Mouse (Mus musculus) lung, embryonic 16.5 days (tissue): Measurements from ENCODE around the gene Pum1. TPM values are rescaled to one million over a fixed set of nuclear protein-coding genes. Genes with fewer than 3 reads are reported as not detected.

Experiments
- ATAC-seq: fragments of 200-750 bp; cut with Nextera tagmentation; 2 replicates; pipeline ENCODE4 v1.8.0; 2017; ENCODE audit warnings: low read depth, mild to moderate bottlenecking, moderate library complexity
- H3K27ac ChIP-seq: fragments of 300-500 bp; sonication (generic); 2 replicates; pipeline ENCODE4 v1.5.1; 2014; ENCODE audit warnings: mild to moderate bottlenecking, control low read depth, low read length
- H3K27me3 ChIP-seq: fragments of 300-500 bp; sonication (generic); 2 replicates; pipeline ENCODE4 v1.6.1; 2014; ENCODE audit warnings: low read depth, low read length, mixed read lengths; ENCODE audit not compliant: control insufficient read depth, insufficient read depth
- H3K36me3 ChIP-seq: fragments of 300-500 bp; sonication (generic); 2 replicates; pipeline ENCODE4 v1.6.1; 2014; ENCODE audit warnings: low read length; ENCODE audit not compliant: control insufficient read depth, insufficient read depth
- H3K4me1 ChIP-seq: fragments of 300-500 bp; sonication (generic); replicated peaks from 2 replicates; pipeline ENCODE4 v1.6.1; 2014; ENCODE audit warnings: low read length, mixed read lengths; ENCODE audit not compliant: control insufficient read depth, insufficient read depth
- H3K4me2 ChIP-seq: fragments of 300-500 bp; sonication (generic); 2 replicates; pipeline ENCODE4 v1.6.1; 2014; ENCODE audit warnings: low read depth, low read length, control low read depth
- H3K4me3 ChIP-seq: fragments of 300-500 bp; sonication (generic); 2 replicates; pipeline ENCODE4 v1.5.1; 2014; ENCODE audit warnings: mild to moderate bottlenecking, low read length, control low read depth
- H3K9ac ChIP-seq: fragments of 300-500 bp; sonication (generic); 2 replicates; pipeline ENCODE4 v1.6.1; 2014; ENCODE audit warnings: low read length, control low read depth
- H3K9me3 ChIP-seq: fragments of 300-500 bp; sonication (generic); 2 replicates; pipeline ENCODE4 v1.6.1; 2016; ENCODE audit warnings: low read length; ENCODE audit not compliant: control insufficient read depth
- WGBS: fragments of 180-500 bp; shearing (Covaris S2); extraction: QIAGEN DNeasy Blood & Tissue Kit; methylation state at CpG from one replicate; pipeline ENCODE4 v1.1.7; 2014; 5-methylcytosine and 5-hydroxymethylcytosine counted together
- polyA plus RNA-seq: library from polyadenylated mRNA; unstranded; fragments of >200 nt; fragmentation: Nextera tagmentation; extraction: Ambion mirVana; gene quantifications from 2 replicates; pipeline ENCODE4 v1.2.1, GENCODE M21; 2015

The Pum1 gene
- polyA plus RNA-seq, 1 experiment from 2014 or later, result 84.2 TPM

DNA sequence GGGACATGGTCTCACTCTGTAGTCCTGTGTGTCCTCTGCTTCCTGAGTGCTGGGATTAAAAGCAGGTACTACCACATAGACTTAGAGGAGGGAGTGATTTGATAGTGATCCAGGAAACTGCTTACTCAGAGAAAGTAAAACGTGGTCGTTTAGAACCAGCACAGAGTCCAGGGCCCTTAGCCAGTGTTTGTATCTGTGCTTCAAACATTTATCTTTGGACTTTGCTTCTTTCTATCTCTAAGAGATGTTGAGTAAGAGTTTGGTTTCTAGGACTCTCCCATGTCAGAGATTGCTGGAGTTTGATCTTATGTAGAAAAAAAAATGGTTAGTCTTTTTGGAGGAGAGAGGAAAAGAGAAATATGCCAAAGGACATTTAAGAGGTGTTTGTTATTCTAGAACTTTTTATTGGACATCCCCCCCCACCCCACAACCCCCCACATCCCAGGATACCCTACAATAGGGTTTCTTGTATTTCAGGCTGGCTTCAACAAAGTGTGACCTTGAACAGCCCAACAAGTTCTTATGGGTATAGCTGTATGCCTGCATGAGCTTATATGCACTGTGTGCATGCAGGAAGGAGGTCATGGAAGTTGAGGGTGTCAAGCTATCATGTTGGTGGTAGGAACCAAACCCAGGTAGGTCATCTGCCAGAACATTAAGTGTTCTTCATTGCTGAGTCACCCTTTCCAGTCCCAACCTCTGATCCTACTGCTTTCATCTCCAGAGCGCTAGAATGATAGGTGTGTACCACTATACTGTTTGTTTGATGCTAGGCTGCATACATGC lies 43.3 kb downstream of the Pum1 start:
- Histone ChIP-seq H3K9me3 (no peaks in the 10 kb centered on the region), H3K4me2 (no peak overlapping the region), H3K9ac (no peak overlapping the region), H3K27ac (no peak overlapping the region), H3K4me3 (no peak overlapping the region), H3K27me3 (no peaks in the 10 kb centered on the region), H3K4me1 (no peaks in the 10 kb centered on the region), H3K36me3 (peaks cover 8% of the 10 kb centered on the region; the same call in 1 of the 2 replicates)
- WGBS, result 72% methylated on average over 3 of the region's 3 CpGs
- no peak for ATAC-seq

DNA sequence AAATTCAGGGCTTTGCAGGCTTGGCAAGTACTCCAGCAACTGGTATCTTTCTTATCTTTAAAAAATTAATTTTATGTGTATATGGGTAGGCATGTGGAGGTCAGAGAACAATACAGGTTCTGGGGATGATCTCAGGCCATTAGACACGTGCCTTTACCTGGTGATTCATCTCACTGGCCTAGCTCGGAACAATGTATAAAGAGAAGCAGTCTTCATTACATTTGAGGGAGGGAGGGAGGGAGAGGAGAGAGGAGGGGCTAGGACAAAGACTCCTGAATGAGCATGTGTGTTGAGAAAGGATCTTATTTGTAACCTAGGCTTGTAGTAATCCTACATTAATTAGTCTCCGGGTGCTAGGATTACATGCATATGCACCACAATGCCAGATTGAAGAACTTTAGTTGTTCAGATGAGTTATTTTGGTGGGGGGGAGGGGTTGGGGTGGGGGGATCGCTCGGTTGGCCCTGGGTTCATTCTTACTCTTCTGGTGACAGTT lies 48.3 kb downstream of the Pum1 start:
- H3K9ac ChIP-seq, result no peak overlapping the region
- H3K27me3 ChIP-seq, result no peaks in the 10 kb centered on the region
- no peak overlapping the region for H3K27ac ChIP-seq
- 59% methylated on average over 5 of the region's 5 CpGs for WGBS
- no peak overlapping the region for H3K4me2 ChIP-seq
- H3K4me3 ChIP-seq, result no peak overlapping the region
- peaks cover 4% of the 10 kb centered on the region; the same call in 1 of the 2 replicates for H3K36me3 ChIP-seq
- H3K4me1 ChIP-seq, result peaks cover 10% of the 10 kb centered on the region
- ATAC-seq, result no peak
- H3K9me3 ChIP-seq, result no peaks in the 10 kb centered on the region

DNA sequence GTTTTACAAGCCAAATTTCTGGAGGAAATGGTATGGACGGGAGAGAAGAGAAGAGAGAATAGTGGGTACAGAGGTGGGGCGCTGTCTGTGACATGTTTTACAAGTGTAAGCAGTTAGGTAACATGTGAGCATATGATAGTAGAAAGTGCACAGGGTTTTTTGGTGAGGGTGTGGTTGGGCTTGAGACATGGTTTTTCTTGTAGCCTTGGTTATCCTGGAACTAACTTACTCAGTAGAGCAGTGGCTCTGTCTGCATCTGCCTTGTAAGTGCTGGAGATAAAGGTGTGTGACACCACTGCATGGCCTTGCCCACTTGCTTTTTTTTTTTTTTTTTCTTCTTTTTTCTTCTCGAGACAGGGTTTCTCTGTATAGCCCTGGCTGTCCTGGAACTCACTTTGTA lies 49.2 kb downstream of the Pum1 start:
- no peaks in the 10 kb centered on the region for H3K9me3 ChIP-seq
- H3K9ac ChIP-seq, result no peak overlapping the region
- no peaks in the 10 kb centered on the region for H3K27me3 ChIP-seq
- no peak overlapping the region for H3K27ac ChIP-seq
- H3K4me1 ChIP-seq, result peaks cover 10% of the 10 kb centered on the region
- ATAC-seq, result no peak
- no peak overlapping the region for H3K4me3 ChIP-seq
- 74% methylated on average over 3 of the region's 3 CpGs for WGBS
- peaks cover 4% of the 10 kb centered on the region; the same call in 1 of the 2 replicates for H3K36me3 ChIP-seq
- no peak overlapping the region for H3K4me2 ChIP-seq

DNA sequence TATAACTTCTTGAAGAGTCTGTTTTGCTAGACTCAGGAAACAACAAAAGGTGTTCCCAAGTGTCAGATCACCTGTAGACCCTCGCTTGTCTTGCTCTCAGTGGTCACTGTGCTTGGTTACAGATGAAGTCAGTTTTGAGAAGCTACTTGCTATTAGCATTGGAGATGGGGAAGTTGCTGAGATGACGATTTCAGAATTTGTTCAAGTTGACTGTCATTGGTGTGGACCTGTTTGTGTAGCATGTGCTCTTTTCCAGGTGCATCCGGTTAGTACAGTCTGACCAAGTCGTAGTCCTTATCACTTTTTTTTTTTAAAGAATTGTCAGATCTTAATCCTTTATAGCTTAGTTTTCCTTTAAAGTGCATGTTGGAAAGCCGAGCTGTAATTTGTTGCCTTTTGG lies 50.3 kb downstream of the Pum1 start:
- WGBS, result 63% methylated on average over 5 of the region's 5 CpGs
- no peak for ATAC-seq
- H3K36me3 ChIP-seq, result 0 out of 2 replicates have a peak, but pooled peaks cover 4% of the 10 kb centered on the region
- no peak overlapping the region for H3K4me2 ChIP-seq
- no peak overlapping the region for H3K27ac ChIP-seq
- no peak overlapping the region for H3K4me3 ChIP-seq
- peaks cover 10% of the 10 kb centered on the region for H3K4me1 ChIP-seq
- H3K27me3 ChIP-seq, result no peaks in the 10 kb centered on the region
- no peaks in the 10 kb centered on the region for H3K9me3 ChIP-seq
- H3K9ac ChIP-seq, result no peak overlapping the region

DNA sequence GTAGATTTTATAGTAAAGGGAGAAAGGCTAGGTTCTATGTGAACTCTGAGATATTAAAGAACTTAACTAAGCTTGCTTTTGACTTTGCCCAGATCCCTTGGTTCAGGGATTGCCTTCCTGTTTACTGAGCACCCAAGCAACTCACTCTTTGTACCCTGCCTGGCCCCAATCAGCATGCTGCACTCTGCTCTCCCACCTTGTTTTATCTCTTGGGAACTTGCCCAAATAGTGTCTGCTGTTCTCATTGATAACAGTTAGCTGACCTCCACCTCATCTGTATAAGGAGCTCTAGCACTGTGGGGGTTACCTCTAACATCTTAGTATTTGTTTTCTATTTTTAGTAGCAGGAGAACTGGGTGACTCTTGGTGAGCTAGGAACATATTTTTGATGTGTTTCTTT lies 52.0 kb downstream of the Pum1 start:
- Histone ChIP-seq H3K4me2 (no peak overlapping the region; the same call in 1 of the 2 replicates), H3K4me1 (peaks cover 10% of the 10 kb centered on the region), H3K4me3 (no peak overlapping the region), H3K36me3 (peaks cover 9% of the 10 kb centered on the region; the same call in 1 of the 2 replicates), H3K9ac (no peak overlapping the region), H3K27ac (no peak overlapping the region), H3K27me3 (no peaks in the 10 kb centered on the region), H3K9me3 (no peaks in the 10 kb centered on the region)
- ATAC-seq, result peak; percentile 28; the same call in 1 of the 2 replicates

DNA sequence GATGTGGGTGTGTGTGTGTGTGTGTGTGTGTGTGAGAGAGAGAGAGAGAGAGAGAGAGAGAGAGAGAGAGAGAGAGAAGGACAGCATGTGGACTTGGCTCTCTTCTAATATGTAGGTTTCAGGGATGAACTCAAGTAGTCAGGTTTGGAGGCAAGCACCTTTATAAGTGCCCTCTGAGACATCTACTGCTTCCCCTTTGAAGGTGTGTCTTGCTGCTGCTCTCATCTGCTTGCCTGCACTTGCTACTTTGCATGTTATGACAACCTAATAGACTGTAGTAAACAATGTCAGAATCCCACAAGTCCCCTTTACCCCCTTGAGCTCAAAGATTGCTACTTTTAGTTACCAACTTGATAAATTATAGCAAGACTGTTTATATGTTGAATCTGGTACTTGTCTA lies 52.5 kb downstream of the Pum1 start:
- H3K27me3 ChIP-seq, result no peaks in the 10 kb centered on the region
- no peak overlapping the region for H3K9ac ChIP-seq
- no peak overlapping the region for H3K4me2 ChIP-seq
- no peak overlapping the region for H3K4me3 ChIP-seq
- H3K27ac ChIP-seq, result no peak overlapping the region
- peaks cover 10% of the 10 kb centered on the region for H3K4me1 ChIP-seq
- ATAC-seq, result no peak
- peaks cover 11% of the 10 kb centered on the region; the same call in 1 of the 2 replicates for H3K36me3 ChIP-seq
- H3K9me3 ChIP-seq, result no peaks in the 10 kb centered on the region

DNA sequence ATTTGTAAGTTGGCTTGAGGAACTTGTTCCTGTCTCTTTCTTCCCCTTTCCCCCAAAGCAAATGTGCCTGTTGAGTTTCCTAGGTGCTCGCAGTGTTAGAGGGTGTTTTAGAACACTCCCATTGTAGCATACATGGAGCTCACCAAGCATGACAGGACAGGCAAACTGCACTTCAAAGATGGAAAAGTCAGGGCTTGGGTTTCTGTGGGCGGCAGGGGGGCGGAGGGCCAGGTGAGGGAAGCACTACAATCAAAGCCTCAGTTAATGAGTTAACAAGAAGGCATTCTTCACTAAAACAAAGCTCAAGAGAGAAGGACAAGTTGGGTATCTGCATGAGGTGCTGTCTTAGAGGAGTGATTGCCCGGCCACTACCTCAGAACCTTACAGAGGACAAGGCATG lies 56.2 kb downstream of the Pum1 start:
- no peaks in the 10 kb centered on the region for H3K27me3 ChIP-seq
- no peak overlapping the region for H3K27ac ChIP-seq
- H3K9me3 ChIP-seq, result no peaks in the 10 kb centered on the region
- no peak for ATAC-seq
- no peak overlapping the region for H3K4me2 ChIP-seq
- peaks cover 13% of the 10 kb centered on the region for H3K4me1 ChIP-seq
- H3K9ac ChIP-seq, result no peak overlapping the region
- WGBS, result 59% methylated on average over 4 of the region's 4 CpGs
- no peak overlapping the region for H3K4me3 ChIP-seq
- H3K36me3 ChIP-seq, result peaks cover 14% of the 10 kb centered on the region

DNA sequence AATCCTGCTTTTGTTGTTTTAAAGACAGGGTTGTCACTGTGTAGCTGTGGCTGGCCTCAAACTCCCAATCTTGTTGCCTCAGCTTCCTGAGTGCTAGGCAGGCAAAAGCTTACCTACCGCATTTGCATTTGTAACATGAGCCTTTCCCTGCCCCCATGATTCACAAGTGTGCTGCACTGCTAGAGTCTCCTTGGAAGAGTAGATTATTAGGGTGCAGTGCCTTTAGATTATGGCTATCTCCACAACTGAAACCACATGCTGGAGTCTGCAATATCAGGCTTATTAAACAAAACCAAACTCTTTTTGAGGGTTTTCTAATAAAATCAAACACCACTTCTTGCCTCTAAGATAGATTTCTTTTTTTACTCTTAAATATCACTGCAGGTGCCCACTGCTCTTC lies 59.5 kb downstream of the Pum1 start:
- Histone ChIP-seq H3K27ac (no peak overlapping the region), H3K36me3 (peaks cover 14% of the 10 kb centered on the region), H3K27me3 (no peaks in the 10 kb centered on the region), H3K9me3 (no peaks in the 10 kb centered on the region), H3K4me1 (0 out of 2 replicates have a peak, but pooled peaks cover 2% of the 10 kb centered on the region), H3K9ac (no peak overlapping the region), H3K4me3 (no peak overlapping the region), H3K4me2 (no peak overlapping the region)
- WGBS, result 17% methylated on average over 1 of the region's 1 CpGs
- no peak for ATAC-seq

DNA sequence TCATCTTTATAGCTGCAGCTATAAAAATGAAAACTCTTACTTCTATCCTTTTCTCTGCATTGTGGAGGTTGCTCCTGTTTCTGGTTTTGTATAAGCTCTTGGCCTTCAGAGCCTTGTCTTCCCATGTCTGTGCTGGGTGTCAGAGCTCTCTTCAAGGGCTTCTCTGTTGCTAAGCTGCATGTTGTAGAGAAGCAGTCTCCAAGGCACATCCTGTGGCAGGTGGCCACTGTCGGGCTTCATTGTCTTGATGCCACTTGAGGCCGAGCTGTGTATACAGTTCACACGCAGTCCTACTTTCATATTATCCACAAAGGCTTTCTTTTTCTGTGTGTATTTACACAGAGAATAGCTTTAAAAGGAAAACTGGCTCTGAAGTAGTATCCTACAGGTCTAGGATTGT lies 63.0 kb downstream of the Pum1 start:
- 0 out of 2 replicates have a peak, but pooled peaks cover under 1% of the 10 kb centered on the region for H3K4me1 ChIP-seq
- no peak overlapping the region for H3K9ac ChIP-seq
- H3K36me3 ChIP-seq, result peaks cover 13% of the 10 kb centered on the region
- WGBS, result 30% methylated on average over 3 of the region's 3 CpGs
- ATAC-seq, result no peak
- H3K27ac ChIP-seq, result no peak overlapping the region
- H3K4me3 ChIP-seq, result no peak overlapping the region
- no peaks in the 10 kb centered on the region for H3K27me3 ChIP-seq
- H3K4me2 ChIP-seq, result no peak overlapping the region
- H3K9me3 ChIP-seq, result no peaks in the 10 kb centered on the region
